Mouse (Mus musculus) left cerebral cortex, postnatal 25 days (tissue): ENCODE data around the gene Clcnkb. TPM values are rescaled to one million over a fixed set of nuclear protein-coding genes. Genes with fewer than 3 reads are reported as not detected.
A peak's percentile ranks its signal among the peaks of the same experiment; 100 is the strongest.

Experiments
- DNase-seq, 2 experiments: peaks; one replicate each; pipeline ENCODE4 v3.0.0; 2022; ENCODE audit warnings: low spot score in 2 of 2, mixed read lengths in 1 of 2
- intact Hi-C: fragments of 180-260 bp; cut with DNase I; formaldehyde crosslinking; loops from one replicate; pipeline ENCODE4 v1.15.1; 2025
- total RNA-seq, 2 experiments: library from RNA; stranded (reverse); gene quantifications; 2 replicates each; pipeline ENCODE4 v1.2.3; 2021

The Clcnkb gene
- total RNA-seq, 2 experiments from 2014 or later = not detected

GRCm38 (mm10) chr4:141411430-141411992 is 4.3 kb downstream of the Clcnkb start:
- intact Hi-C loops = no loop called here
- DNase-seq = no peak

GRCm38 (mm10) chr4:141408577-141408976 is 7.2 kb downstream of the Clcnkb start:
- intact Hi-C loops = no loop called here
- no peak for DNase-seq

GRCm38 (mm10) chr4:141406516-141407299 is 9.1 kb downstream of the Clcnkb start:
- intact Hi-C loops = no loop called here
- no peak for DNase-seq

GRCm38 (mm10) chr4:141405314-141405622 is 10.5 kb downstream of the Clcnkb start:
- no peak for DNase-seq
- intact Hi-C loops = loop anchor here (2.0 kb wide), 1 partner anchor 26 kb away; no protein-coding TSS in a partner anchor

- peak; percentile 86 to 94 for DNase-seq
- intact Hi-C loops = loop anchor here (1.0 to 2.0 kb wide), 2 partner anchors 26 to 171 kb away; no protein-coding TSS in a partner anchor
These were observed 11.1 kb downstream of the Clcnkb start for GRCm38 (mm10) chr4:141404518-141405313.

GRCm38 (mm10) chr4:141400171-141400570 is 15.6 kb downstream of the Clcnkb start:
- intact Hi-C loops = no loop called here
- no peak for DNase-seq

GRCm38 (mm10) chr4:141398545-141398944 is 17.3 kb downstream of the Clcnkb start, which contains the start of gene Clcnka:
TSS of gene Clcnka (minus strand) at chr4:141398724.
- intact Hi-C loops = no loop called here
- no peak for DNase-seq

- DNase-seq = no peak
- intact Hi-C loops = no loop called here
These were observed 18.0 kb downstream of the Clcnkb start for GRCm38 (mm10) chr4:141397861-141398260.

GRCm38 (mm10) chr4:141394751-141395150 is 21.1 kb downstream of the Clcnkb start:
- intact Hi-C loops = no loop called here
- no peak for DNase-seq

- intact Hi-C loops = no loop called here
- no peak for DNase-seq
These were observed 24.5 kb downstream of the Clcnkb start for GRCm38 (mm10) chr4:141391293-141391692.

GRCm38 (mm10) chr4:141389366-141390150 is 26.3 kb downstream of the Clcnkb start:
- DNase-seq = no peak
- intact Hi-C loops = loop anchor here (5.0 kb wide), 1 partner anchor 458 kb away; the partner anchor contains the start of gene Ctrc

GRCm38 (mm10) chr4:141387933-141388332 is 27.9 kb downstream of the Clcnkb start:
- DNase-seq = no peak
- intact Hi-C loops = loop anchor here (2.0 to 5.0 kb wide), 2 partner anchors 187 to 459 kb away; partner anchors contain the start of gene Ctrc

GRCm38 (mm10) chr4:141387093-141387784 is 28.6 kb downstream of the Clcnkb start:
- peak; percentile 69 to 83 for DNase-seq

GRCm38 (mm10) chr4:141386150-141386549 is 29.7 kb downstream of the Clcnkb start:
- DNase-seq = no peak
- intact Hi-C loops = loop anchor here (2.0 to 5.0 kb wide), 2 partner anchors 189 to 461 kb away; partner anchors contain the start of gene Ctrc

More at GRCm38 (mm10) chr4:141387093-141387784, 28.6 kb downstream of the Clcnkb start:
- intact Hi-C loops = loop anchor here (2.0 to 5.0 kb wide), 2 partner anchors 188 to 460 kb away; partner anchors contain the start of gene Ctrc

GRCm38 (mm10) chr4:141385275-141385674 is 30.5 kb downstream of the Clcnkb start:
- DNase-seq = peak in 1 of 2 experiments; percentile 27
- intact Hi-C loops = loop anchor here (5.0 kb wide), 1 partner anchor 462 kb away; the partner anchor contains the start of gene Ctrc

- intact Hi-C loops = no loop called here
- no peak for DNase-seq
These were observed 33.4 kb downstream of the Clcnkb start for GRCm38 (mm10) chr4:141382406-141382805.

GRCm38 (mm10) chr4:141379674-141380073 is 36.1 kb downstream of the Clcnkb start:
- DNase-seq = no peak
- intact Hi-C loops = no loop called here

GRCm38 (mm10) chr4:141372426-141372825 is 43.4 kb downstream of the Clcnkb start:
- no peak for DNase-seq
- intact Hi-C loops = no loop called here
